Mouse (Mus musculus): ENCODE results near the gene Tbc1d25.

Gene Tbc1d25

GRCm38 (mm10) chrX:8179646-8180045 lies 3.7 kb upstream of the Tbc1d25 start:
- DNase-seq (ENCODE audit: low spot score) = no peak

- DNase-seq (ENCODE audit: low spot score) = no peak
Measured at GRCm38 (mm10) chrX:8178871-8179270, 2.9 kb upstream of the Tbc1d25 start.

- DNase-seq (ENCODE audit: low spot score) = no peak
Measured at GRCm38 (mm10) chrX:8175169-8175503, 845 bp downstream of the Tbc1d25 start.

GRCm38 (mm10) chrX:8167716-8168647 lies 8.0 kb downstream of the Tbc1d25 start:
- DNase-seq (ENCODE audit: low spot score) = no peak

GRCm38 (mm10) chrX:8164471-8164870 lies 11.5 kb downstream of the Tbc1d25 start:
- peak; percentile 6 for DNase-seq (ENCODE audit: low spot score)

GRCm38 (mm10) chrX:8163076-8163475 lies 12.9 kb downstream of the Tbc1d25 start:
- DNase-seq (ENCODE audit: low spot score) = no peak

GRCm38 (mm10) chrX:8145153-8145991 lies 30.6 kb downstream of the Tbc1d25 start, which contains the start of gene Rbm3:
TSS of gene Rbm3 (minus strand) at chrX:8145880.
- peak; percentile 68 for DNase-seq (ENCODE audit: low spot score)

GRCm38 (mm10) chrX:8143750-8144149 lies 32.2 kb downstream of the Tbc1d25 start:
- DNase-seq (ENCODE audit: low spot score) = no peak

GRCm38 (mm10) chrX:8142948-8143347 lies 33.0 kb downstream of the Tbc1d25 start:
- no peak for DNase-seq (ENCODE audit: low spot score)

GRCm38 (mm10) chrX:8141058-8141457 lies 34.9 kb downstream of the Tbc1d25 start:
- DNase-seq (ENCODE audit: low spot score) = no peak

GRCm38 (mm10) chrX:8140446-8140845 lies 35.5 kb downstream of the Tbc1d25 start:
- DNase-seq (ENCODE audit: low spot score) = no peak

GRCm38 (mm10) chrX:8139480-8139879 lies 36.5 kb downstream of the Tbc1d25 start:
- no peak for DNase-seq (ENCODE audit: low spot score)

- DNase-seq (ENCODE audit: low spot score) = no peak
Measured at GRCm38 (mm10) chrX:8135886-8136285, 40.1 kb downstream of the Tbc1d25 start.

GRCm38 (mm10) chrX:8132017-8132976 lies 43.7 kb downstream of the Tbc1d25 start, which contains the start of gene Wdr13:
TSS of gene Wdr13 (minus strand) at chrX:8132892.
- peak; percentile 89 for DNase-seq (ENCODE audit: low spot score)

GRCm38 (mm10) chrX:8131393-8131792 lies 44.6 kb downstream of the Tbc1d25 start:
- no peak for DNase-seq (ENCODE audit: low spot score)

- DNase-seq (ENCODE audit: low spot score) = no peak
Measured at GRCm38 (mm10) chrX:8125235-8125634, 50.7 kb downstream of the Tbc1d25 start.

- no peak for DNase-seq (ENCODE audit: low spot score)
Measured at GRCm38 (mm10) chrX:8123821-8124470, 52.0 kb downstream of the Tbc1d25 start.

GRCm38 (mm10) chrX:8117264-8117663 lies 58.7 kb downstream of the Tbc1d25 start:
- no peak for DNase-seq (ENCODE audit: low spot score)

GRCm38 (mm10) chrX:8115275-8115674 lies 60.7 kb downstream of the Tbc1d25 start:
- DNase-seq (ENCODE audit: low spot score) = no peak

GRCm38 (mm10) chrX:8105019-8105418 lies 71.0 kb downstream of the Tbc1d25 start:
- DNase-seq (ENCODE audit: low spot score) = no peak

Data from ovary, adult 18-20 months (tissue).